Mouse (Mus musculus) CD4-positive helper T cell, adult 2 months (primary cell): Measurements from ENCODE around the gene Pfn1.
A peak's percentile ranks its signal among the peaks of the same experiment; 100 is the strongest.

Experiments used
- DNase-seq: peaks from one replicate; pipeline ENCODE4 v3.0.0-alpha.2; 2012; ENCODE audit warnings: low read depth, missing footprints, low spot score

The Pfn1 gene

DNA sequence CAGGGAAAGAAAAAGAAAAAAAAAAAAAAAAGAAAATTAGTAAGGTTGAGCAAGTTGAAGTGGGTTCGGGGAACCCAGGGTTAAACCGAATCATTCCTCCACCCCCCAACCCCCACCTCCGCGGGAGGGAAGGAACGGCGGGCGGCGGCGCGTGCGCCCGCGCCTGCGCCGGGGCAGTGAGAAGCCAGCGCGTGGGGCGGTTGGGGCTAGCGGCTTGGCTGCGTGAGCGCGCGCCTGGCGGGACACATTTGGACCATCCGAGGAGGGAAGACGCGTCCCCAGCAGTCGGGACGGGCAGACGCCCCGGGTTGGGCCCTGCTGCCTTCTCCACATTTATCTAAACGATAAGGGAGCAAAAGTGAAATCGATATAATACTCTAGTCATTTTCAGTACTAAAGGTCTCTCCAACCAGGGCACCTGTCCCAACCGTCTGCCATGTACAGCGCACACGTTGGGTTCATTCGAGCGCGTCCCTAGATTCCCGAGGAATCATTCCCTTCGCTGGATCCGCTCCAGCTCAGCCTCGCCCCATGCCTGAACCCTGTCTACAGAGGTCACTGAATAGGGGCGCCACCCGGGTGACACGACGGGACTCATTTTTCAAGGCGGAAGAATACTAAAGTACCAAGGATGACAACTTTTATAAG is 603 bp upstream of the Pfn1 start:
- DNase-seq: peak; percentile 93

DNA sequence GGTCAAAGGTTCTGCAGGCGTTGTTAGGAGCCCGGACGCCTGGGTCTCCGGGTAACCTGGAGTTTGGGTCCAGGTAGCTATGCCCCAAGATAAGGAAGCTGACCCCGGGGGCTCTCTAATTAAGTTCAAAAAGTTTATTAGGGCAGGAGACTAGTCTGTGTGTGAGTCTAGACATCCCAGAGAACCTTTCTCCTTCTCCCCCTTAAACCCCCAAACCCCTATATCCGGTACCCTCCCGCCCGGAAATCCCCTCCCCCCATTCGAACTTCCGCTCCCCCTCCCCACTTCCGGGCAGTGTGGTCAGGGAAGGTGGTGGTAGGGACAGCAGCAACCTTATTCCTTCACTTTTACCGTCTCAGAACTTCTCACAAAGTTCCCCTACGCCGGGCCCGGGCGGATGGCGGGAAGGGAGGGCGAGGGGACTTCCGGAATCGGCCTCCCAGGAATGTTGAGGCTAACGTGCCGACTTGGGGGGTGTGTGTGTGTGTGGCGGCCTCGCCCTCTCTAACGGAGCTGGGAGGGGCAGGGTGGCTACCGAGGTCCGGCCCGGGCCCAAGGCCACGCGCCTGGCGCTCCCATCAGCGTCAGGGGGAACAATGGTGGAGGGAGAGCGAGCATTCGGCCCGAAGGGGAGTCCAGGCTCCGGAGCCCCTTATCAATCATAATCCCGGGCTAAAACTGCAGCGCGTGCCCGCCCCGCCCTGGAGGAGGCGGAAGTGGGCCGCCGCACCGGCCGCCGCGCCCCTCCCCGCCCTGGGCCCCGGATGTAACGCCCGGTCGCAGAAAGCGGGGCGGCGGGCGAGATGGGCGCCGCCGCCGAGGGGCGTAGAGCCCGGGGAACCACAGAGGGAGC is 873 bp downstream of the Pfn1 start:
- DNase-seq: peak; percentile 87

- DNase-seq: no peak
Measured at GRCm38 (mm10) chr11:70652884-70653344, 1.5 kb downstream of the Pfn1 start.

GRCm38 (mm10) chr11:70652029-70652883 is 2.2 kb downstream of the Pfn1 start:
- DNase-seq: peak; percentile 51

GRCm38 (mm10) chr11:70651391-70651790 is 3.1 kb downstream of the Pfn1 start:
- DNase-seq: peak; percentile 63

- DNase-seq: peak; percentile 90
Measured at GRCm38 (mm10) chr11:70650322-70651175, 3.9 kb downstream of the Pfn1 start.

- peak; percentile 29 for DNase-seq
Measured at GRCm38 (mm10) chr11:70649185-70649734, 5.2 kb downstream of the Pfn1 start.

DNA sequence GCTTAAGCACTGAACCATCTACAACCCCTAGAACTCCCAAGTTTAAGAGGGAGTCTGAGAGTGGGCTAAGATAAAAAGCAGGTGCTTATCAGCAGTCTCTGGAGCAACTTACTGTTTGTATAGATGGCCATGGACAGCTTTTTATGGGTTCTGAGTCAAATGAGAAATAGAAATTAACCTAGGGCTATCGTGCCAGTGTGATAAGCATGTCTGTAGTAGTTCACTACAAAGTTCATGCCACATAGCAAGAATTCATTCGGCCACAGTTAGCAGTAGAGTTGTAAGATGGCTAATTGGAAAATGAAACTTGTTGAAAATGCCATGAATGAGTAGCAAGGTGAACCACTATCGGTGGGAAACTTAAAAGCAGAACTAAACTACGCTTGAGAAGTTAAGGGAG is 5.9 kb downstream of the Pfn1 start:
- DNase-seq: peak; percentile 55

DNA sequence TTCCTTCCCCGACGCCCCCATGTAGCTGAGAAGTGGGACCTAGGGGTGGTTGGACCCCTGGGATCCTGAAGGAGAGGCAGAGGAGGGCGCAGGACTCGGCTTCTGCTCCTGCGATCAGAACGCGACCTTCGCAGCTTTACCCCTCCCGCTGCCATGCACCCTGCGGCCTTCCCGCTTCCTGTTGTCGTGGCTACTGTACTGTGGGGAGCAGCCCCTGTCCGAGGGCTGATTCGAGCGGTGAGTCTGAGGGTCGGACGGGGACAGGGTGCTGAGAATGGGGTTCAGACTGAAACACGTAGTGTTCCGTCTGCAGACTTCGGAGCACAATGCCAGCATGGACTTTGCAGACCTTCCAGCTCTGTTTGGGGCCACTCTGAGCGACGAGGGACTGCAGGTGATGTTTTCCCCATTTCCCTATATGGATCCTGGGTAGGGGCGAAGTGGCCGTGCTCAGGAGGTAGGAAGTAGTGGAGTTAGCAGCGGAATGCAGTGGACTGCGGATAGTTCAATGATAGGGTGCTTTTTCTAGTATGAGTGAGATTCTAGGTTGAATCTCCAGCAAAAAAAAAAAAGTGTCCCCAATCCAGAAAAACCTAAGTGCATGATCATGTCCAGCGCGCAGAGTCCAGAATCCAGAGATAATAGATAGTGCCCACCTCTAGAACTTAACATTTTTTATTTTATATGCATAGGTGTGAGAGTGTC is 6.6 kb downstream of the Pfn1 start:
- DNase-seq: peak; percentile 53

- peak; percentile 99 for DNase-seq
Measured at GRCm38 (mm10) chr11:70646691-70647650, 7.5 kb downstream of the Pfn1 start, which contains the start of the genes Rnf167 and Slc25a11. Gene Rnf167, plus strand, starts transcription at chr11:70647235. Gene Slc25a11, minus strand, starts transcription at chr11:70647479.

GRCm38 (mm10) chr11:70646259-70646555 is 8.2 kb downstream of the Pfn1 start:
- DNase-seq: no peak

GRCm38 (mm10) chr11:70645461-70646258 is 8.8 kb downstream of the Pfn1 start:
- peak; percentile 20 for DNase-seq

GRCm38 (mm10) chr11:70644564-70645103 is 9.8 kb downstream of the Pfn1 start:
- DNase-seq: no peak

DNA sequence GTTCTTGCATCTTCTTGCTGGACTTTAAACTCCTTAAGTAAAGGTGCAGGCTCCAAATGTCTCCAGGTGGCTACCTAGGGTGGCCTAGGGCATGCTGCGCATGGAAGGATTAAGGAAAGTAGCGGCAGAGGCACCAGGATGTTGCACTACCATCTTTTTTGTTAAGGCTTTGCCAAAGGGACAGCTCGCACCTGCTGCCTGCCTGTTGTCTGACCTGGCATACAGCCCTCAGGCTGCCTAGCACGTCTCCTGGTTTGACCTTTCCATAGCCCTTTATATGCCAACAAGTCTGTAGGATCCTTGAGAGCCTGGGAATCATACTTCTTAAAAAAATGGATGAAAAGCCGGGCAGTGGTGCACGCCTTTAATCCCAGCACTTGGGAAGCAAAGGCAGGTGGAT is 11.4 kb downstream of the Pfn1 start:
- DNase-seq: no peak

- DNase-seq: no peak
Measured at GRCm38 (mm10) chr11:70641241-70641640, 13.2 kb downstream of the Pfn1 start.

- DNase-seq: no peak
Measured at GRCm38 (mm10) chr11:70639976-70640375, 14.5 kb downstream of the Pfn1 start.

DNA sequence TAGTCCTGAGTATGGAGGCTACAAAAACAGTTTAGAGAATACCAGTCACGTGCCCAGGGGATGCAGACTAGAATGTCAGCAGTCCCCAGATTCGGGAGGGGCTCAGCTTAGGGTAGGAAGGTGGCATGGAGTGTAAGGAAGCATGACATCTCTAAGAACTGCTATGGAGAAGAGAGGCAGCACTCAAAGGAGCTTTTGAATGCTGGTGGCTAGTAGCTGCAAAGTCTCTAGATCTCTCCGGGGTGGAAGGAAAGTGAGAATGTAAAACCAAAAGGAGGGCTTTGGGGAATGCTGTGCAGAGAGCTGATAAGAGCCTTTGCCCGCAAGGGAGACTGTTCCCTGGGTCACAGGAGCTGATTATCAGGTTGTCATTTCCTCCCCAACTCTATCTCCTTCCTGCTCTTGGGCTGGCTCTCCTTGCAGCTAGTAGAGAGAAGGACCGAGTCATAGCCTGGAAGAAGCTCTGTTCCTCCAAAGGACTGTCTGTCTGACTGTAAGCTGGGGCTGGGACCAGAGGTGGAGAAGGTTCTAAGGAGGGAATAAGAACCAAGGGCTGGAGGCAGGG is 15.6 kb downstream of the Pfn1 start, which contains the start of gene Gp1ba:
Gp1ba (plus strand) TSS at position 409 of the 565 bp plus-strand sequence.
- DNase-seq: no peak
